Mouse (Mus musculus) forebrain, embryonic 16.5 days (tissue): Measurements from ENCODE around the gene Nt5m. TPM values are rescaled to one million over a fixed set of nuclear protein-coding genes. Genes with fewer than 3 reads are reported as not detected.
A peak's percentile ranks its signal among the peaks of the same experiment; 100 is the strongest.

Experiments used
- ATAC-seq: fragments of 200-750 bp; cut with Nextera tagmentation; 2 replicates; pipeline ENCODE4 v1.8.0; 2017; ENCODE audit warnings: mild to moderate bottlenecking, moderate library complexity
- H3K27ac ChIP-seq: fragments of 300-500 bp; sonication (generic); 2 replicates; pipeline ENCODE4 v1.5.1; 2014; ENCODE audit warnings: low read length, control low read depth
- H3K27me3 ChIP-seq: fragments of 300-500 bp; sonication (generic); replicated peaks from 2 replicates; pipeline ENCODE4 v1.6.1; 2014; ENCODE audit warnings: low read length; ENCODE audit not compliant: control insufficient read depth, insufficient read depth
- H3K36me3 ChIP-seq: fragments of 300-500 bp; sonication (generic); 2 replicates; pipeline ENCODE4 v1.6.1; 2014; ENCODE audit not compliant: control insufficient read depth, insufficient read depth
- H3K4me1 ChIP-seq: fragments of 300-500 bp; sonication (generic); replicated peaks from 2 replicates; pipeline ENCODE4 v1.6.1; 2014; ENCODE audit warnings: low read length; ENCODE audit not compliant: control insufficient read depth, insufficient read depth
- H3K4me2 ChIP-seq: fragments of 300-500 bp; sonication (generic); 2 replicates; pipeline ENCODE4 v1.6.1; 2014; ENCODE audit warnings: mild to moderate bottlenecking, low read length, control low read depth
- H3K4me3 ChIP-seq: fragments of 300-500 bp; sonication (generic); replicated peaks from 2 replicates; pipeline ENCODE4 v1.5.1; 2014; ENCODE audit warnings: mild to moderate bottlenecking, low read length, control low read depth
- H3K9ac ChIP-seq: fragments of 300-500 bp; sonication (generic); replicated peaks from 2 replicates; pipeline ENCODE4 v1.6.1; 2014; ENCODE audit warnings: low read depth, low read length, control low read depth
- H3K9me3 ChIP-seq: fragments of 300-500 bp; sonication (generic); 2 replicates; pipeline ENCODE4 v1.6.1; 2016; ENCODE audit warnings: low read length; ENCODE audit not compliant: control insufficient read depth
- WGBS: fragments of 180-500 bp; shearing (Covaris S2); extraction: QIAGEN DNeasy Blood & Tissue Kit; methylation state at CpG from one replicate; pipeline ENCODE4 v1.1.7; 2014; 5-methylcytosine and 5-hydroxymethylcytosine counted together
- polyA plus RNA-seq: library from polyadenylated mRNA; unstranded; fragments of >200 nt; fragmentation: Nextera tagmentation; extraction: Ambion mirVana; gene quantifications from 2 replicates; pipeline ENCODE4 v1.2.1, GENCODE M21; 2015

Gene Nt5m
- polyA plus RNA-seq, 1 experiment from 2014 or later = 56.7 TPM

DNA sequence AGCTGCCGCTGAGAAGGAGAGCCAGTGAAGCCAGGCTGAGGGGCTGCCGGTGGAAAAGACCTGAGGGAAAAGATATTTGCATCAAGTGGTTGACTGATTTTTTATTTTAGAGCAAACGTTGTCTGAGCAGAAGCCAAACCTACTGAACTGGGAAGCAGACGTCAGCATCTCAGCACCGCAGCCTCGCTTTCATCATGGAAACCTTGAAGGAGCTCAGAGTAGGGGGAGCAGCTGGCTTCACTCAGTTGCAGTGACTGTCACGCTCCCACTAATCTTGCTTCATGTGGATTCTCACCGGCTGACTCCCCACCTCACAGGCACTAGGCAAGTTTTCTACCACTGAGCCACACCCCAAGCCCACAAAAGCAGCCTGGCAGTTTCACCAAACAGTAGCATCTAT lies 56.1 kb downstream of the Nt5m start:
- Histone ChIP-seq H3K4me1 (peaks cover 5% of the 10 kb centered on the region), H3K4me3 (no peak overlapping the region), H3K27ac (no peak overlapping the region), H3K9me3 (no peaks in the 10 kb centered on the region), H3K4me2 (no peak overlapping the region), H3K27me3 (no peaks in the 10 kb centered on the region), H3K9ac (no peak overlapping the region), H3K36me3 (no peaks in the 10 kb centered on the region)
- ATAC-seq = no peak
- 76% methylated on average over 8 of the region's 8 CpGs for WGBS

DNA sequence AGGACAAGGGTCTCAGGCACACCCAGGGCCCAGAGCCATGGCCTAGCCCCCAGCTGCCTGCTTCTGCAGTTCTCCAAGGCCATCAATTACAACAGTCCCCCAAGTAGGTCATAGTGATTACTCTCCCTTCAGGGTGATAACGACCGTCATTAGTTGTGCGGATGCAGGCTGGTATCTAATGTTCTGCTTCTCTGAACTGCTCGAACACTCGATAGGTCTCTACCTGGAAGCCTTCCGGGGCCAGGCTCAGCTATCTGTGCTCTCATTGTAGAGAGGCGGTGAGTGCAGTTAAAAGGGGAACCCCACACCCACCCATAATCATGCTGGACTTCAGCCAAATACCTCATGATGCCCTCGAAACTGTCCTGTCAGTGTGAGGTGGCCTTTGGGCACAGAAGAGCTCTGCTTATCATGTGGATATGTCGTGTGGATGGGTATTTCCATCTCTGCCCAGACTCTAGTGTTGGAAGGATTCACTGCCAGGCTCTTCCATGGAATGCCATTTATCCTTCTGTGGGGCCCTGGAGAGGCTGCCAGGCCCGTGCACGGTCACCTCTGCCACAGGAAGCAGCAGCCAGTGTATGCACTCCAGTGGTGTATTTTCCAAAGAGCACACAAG lies 58.8 kb downstream of the Nt5m start:
- WGBS = 67% methylated on average over 11 of the region's 11 CpGs
- Histone ChIP-seq H3K9ac (no peak overlapping the region), H3K4me1 (peaks cover 5% of the 10 kb centered on the region), H3K4me3 (no peak overlapping the region), H3K36me3 (no peaks in the 10 kb centered on the region), H3K4me2 (no peak overlapping the region), H3K27ac (no peak overlapping the region), H3K9me3 (no peaks in the 10 kb centered on the region), H3K27me3 (no peaks in the 10 kb centered on the region)
- ATAC-seq = no peak

DNA sequence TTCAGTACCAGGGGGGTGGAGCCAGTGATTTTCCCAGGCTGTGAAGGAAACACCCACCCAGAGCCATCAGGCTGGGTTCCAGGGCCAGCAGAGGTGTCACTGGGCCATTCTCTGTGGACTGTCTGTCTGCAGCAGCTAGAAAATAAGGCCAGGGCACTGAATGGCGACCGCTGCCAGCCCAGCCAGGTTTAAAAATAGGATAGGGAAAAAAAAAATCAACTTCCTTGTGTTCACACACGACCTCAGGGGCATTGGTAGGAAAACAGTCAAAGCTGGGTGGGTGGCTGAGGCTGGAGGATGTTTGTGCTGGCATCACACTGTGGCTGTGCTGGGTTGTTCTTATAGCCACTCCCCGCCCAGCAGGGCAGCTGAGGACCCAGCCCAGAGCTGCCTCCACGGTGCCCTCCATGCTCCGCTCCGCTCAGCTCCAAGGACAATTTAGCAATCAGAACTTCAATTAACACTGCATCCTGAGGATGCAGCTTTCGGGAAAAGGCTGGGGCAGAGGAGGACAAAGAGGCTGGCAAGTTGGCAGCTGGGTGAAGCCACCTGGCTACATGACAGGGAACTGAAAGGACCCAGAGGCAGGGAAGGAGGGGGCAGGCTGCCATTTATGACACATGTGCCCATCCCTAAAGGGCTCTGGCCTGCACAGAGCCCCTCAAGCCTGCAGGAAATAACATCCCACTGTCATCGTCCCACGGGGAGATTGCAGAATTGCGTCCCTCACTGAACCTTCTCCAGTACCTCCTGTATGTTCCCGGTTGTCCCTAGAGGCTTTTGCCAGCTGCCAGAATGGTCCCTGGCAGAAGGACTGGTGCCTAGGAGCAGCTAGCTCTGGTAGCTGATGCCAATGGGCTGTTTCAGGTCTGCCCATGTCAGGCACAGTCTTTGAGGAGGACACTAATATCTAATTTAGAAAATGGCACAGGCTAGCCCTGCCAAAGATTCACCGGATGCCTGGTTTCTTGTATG lies 60.8 kb downstream of the Nt5m start:
- Histone ChIP-seq H3K4me1 (peaks cover 5% of the 10 kb centered on the region), H3K36me3 (no peaks in the 10 kb centered on the region), H3K9me3 (no peaks in the 10 kb centered on the region), H3K4me3 (no peak overlapping the region), H3K27ac (peak overlapping the region; percentile 47), H3K9ac (no peak overlapping the region; the same call in 1 of the 2 replicates), H3K4me2 (no peak overlapping the region), H3K27me3 (no peaks in the 10 kb centered on the region)
- 46% methylated on average over 13 of the region's 13 CpGs for WGBS
- no peak for ATAC-seq

DNA sequence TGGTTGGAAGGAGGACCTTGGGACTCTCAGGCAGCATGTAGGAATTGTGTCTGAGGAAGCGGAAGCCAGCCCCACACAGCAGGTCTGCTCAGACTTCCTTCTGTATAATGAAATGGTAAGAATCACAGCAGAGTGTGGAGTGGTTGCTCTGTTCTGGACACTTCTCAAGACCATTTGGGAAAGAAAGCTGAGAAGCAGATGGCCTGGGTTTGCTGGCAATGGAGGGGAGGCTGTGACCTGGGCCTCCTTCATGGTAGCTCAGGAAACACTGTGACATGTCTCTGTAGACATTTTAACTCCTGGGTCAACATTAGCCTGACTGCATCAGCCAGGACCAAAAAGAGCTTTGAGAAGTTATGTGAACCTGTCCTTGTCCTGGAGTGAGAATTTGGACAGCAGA lies 61.7 kb downstream of the Nt5m start:
- H3K9ac ChIP-seq = no peak overlapping the region
- peaks cover 5% of the 10 kb centered on the region for H3K4me1 ChIP-seq
- no peak overlapping the region for H3K27ac ChIP-seq
- H3K4me2 ChIP-seq = no peak overlapping the region
- no peak for ATAC-seq
- no peaks in the 10 kb centered on the region for H3K36me3 ChIP-seq
- 82% methylated on average over 1 of the region's 1 CpGs for WGBS
- H3K4me3 ChIP-seq = no peak overlapping the region
- H3K9me3 ChIP-seq = no peaks in the 10 kb centered on the region
- no peaks in the 10 kb centered on the region for H3K27me3 ChIP-seq

DNA sequence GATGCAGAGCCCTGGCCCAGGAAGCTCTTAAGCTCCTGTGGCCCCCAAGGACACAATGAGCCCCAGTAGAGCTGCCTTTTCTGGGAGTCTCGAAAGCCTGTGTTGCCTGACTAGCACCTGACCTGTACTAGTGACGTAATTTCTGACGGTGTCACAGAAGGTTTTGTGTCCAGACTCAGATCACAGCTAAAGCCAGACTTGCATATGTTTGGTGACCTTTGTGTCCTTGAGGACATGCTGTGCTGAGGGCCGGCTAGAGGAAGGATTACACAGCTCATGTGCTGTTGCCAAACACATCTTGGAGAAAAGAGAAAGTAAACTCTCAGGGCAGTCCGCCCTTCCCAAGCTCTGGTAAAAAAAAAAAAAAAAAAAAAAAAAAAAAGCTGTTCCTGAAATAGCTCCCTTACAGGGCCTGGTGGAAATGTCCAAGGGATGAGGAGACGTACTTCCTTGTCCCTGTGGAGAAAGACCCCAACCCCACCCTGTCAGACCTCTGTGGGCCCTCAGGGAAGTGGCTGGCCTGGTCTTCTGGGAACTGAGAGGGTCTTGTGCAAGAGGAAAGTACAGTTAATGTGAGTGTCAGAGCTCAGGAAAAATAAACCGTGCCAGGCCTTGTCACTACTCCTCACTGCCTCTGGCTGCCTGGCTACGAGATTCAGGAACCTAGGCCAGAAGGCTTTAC lies 62.9 kb downstream of the Nt5m start:
- Histone ChIP-seq H3K27ac (no peak overlapping the region), H3K9ac (no peak overlapping the region), H3K36me3 (no peaks in the 10 kb centered on the region), H3K27me3 (no peaks in the 10 kb centered on the region), H3K4me1 (peaks cover 5% of the 10 kb centered on the region), H3K4me2 (no peak overlapping the region), H3K4me3 (no peak overlapping the region), H3K9me3 (no peaks in the 10 kb centered on the region)
- 58% methylated on average over 8 of the region's 8 CpGs for WGBS
- no peak for ATAC-seq

DNA sequence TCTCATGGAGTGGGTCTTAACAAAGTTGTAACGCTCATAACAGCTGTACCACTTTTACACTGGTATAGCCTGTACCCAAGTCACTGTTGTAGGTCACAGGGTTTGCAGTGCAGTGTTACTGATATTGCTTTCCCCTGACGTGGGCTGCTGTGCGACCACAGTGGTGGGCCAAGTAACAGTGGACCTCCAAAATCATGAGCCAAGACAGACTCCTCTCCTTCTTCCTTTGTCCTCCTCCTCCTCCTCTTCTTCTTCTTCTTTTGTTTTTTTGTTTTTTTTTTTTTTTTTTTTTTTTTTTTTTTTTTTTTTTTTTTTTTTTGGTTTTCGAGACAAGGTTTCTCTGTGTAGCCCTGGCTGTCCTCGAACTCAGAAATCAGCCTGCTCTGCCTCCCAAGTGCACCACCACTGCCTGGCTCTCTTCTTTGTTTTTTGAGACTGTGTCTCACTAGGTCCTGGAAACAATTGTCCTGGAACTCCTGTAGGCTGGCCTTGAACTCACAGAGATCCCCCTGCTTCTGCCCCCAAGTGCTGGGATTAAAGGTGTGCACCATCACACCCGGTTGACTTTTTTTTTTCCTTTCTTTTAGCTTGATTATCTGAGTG lies 67.4 kb downstream of the Nt5m start:
- H3K9ac ChIP-seq = no peak overlapping the region
- WGBS = 95% methylated on average over 6 of the region's 6 CpGs
- no peaks in the 10 kb centered on the region for H3K36me3 ChIP-seq
- H3K4me2 ChIP-seq = no peak overlapping the region
- no peak overlapping the region for H3K4me3 ChIP-seq
- no peaks in the 10 kb centered on the region for H3K27me3 ChIP-seq
- H3K27ac ChIP-seq = no peak overlapping the region
- no peaks in the 10 kb centered on the region for H3K4me1 ChIP-seq
- no peak for ATAC-seq
- no peaks in the 10 kb centered on the region for H3K9me3 ChIP-seq

DNA sequence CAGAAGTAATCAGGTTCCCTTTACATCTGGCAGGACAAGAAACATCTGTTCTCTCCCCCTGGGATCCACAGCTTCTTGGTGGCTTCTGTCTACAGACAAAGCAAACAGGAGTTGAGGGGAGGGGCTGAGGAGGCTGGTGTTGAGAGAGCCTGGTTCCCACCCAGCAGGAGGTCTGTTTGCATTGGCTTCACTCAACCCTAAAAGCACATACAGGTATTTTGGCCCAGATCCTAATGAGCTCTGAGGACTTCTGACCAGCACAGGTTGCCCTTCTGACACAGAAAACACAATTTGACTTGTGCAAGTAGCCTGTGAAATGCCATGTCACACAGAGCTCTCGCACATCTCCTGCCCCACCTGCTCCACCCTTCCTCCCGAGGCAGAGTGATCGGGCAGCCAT lies 69.2 kb downstream of the Nt5m start:
- Histone ChIP-seq H3K9me3 (no peaks in the 10 kb centered on the region), H3K4me2 (no peak overlapping the region), H3K27ac (no peak overlapping the region), H3K4me1 (no peaks in the 10 kb centered on the region), H3K9ac (no peak overlapping the region), H3K4me3 (no peak overlapping the region), H3K27me3 (no peaks in the 10 kb centered on the region), H3K36me3 (no peaks in the 10 kb centered on the region)
- no peak for ATAC-seq
- 66% methylated on average over 3 of the region's 3 CpGs for WGBS

DNA sequence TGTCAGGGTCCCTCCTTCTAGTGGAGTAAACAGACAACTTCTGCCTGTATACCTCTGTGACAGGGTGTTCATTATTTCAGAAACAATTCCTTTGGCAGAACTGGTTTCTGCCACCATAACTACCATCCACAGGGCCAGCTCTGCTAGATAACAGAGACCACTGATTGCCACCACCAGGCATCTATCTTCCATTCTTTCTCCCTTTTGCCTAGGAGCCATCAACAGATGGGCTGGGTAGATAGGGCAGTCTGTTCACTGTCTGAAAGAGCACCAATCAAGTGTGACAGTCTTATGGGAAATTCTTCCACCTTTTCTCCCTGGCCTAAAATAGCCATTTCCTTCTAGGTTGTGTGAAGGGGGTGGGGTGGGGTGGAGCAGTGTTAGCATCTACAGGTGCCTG lies 71.3 kb downstream of the Nt5m start:
- H3K4me3 ChIP-seq = no peak overlapping the region
- H3K9me3 ChIP-seq = no peaks in the 10 kb centered on the region
- no peaks in the 10 kb centered on the region for H3K4me1 ChIP-seq
- no peak overlapping the region for H3K4me2 ChIP-seq
- ATAC-seq = no peak
- H3K27me3 ChIP-seq = no peaks in the 10 kb centered on the region
- no peaks in the 10 kb centered on the region for H3K36me3 ChIP-seq
- no peak overlapping the region for H3K9ac ChIP-seq
- no peak overlapping the region for H3K27ac ChIP-seq

DNA sequence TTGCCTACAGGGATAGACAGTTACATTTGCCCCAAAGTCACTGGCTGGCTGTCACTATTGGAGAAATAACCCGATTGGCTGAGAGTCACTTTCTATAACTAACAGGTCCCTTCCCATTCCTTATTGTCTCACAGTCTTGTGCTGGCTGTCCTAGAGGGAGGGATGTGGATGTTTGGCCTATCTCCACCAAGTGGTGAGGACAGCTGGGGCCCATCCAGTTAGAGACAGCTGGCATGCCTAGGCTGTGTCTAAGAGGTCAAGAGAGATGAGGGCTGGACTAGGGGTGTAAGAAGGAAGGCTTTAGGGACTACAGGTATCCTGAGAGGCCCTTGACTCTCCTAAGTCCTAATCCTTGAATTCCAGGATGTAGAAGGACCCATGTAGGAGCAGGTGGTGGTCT lies 72.3 kb downstream of the Nt5m start:
- Histone ChIP-seq H3K4me3 (no peak overlapping the region), H3K9ac (no peak overlapping the region), H3K4me2 (no peak overlapping the region), H3K27ac (no peak overlapping the region), H3K27me3 (no peaks in the 10 kb centered on the region), H3K4me1 (no peaks in the 10 kb centered on the region), H3K9me3 (no peaks in the 10 kb centered on the region), H3K36me3 (no peaks in the 10 kb centered on the region)
- 100% methylated on average over 1 of the region's 1 CpGs for WGBS
- no peak for ATAC-seq
